Mouse (Mus musculus): Measurements from ENCODE around the gene Eif4g3.
A peak's percentile ranks its signal among the peaks of the same experiment; 100 is the strongest.
"Not testable (repeated sequence)": the region's sequence is repeated elsewhere in the genome, so short reads cannot be mapped to it uniquely, and the experiment has no call there.

The Eif4g3 gene

GRCm38 (mm10) chr4:137992890-137993289 is at the start of gene Eif4g3:
Gene Eif4g3, plus strand, starts transcription at chr4:137993022.
- DNase-seq = no peak

- no peak for DNase-seq
Observed at GRCm38 (mm10) chr4:137943540-137943939, 49.3 kb upstream of the Eif4g3 start.

DNA sequence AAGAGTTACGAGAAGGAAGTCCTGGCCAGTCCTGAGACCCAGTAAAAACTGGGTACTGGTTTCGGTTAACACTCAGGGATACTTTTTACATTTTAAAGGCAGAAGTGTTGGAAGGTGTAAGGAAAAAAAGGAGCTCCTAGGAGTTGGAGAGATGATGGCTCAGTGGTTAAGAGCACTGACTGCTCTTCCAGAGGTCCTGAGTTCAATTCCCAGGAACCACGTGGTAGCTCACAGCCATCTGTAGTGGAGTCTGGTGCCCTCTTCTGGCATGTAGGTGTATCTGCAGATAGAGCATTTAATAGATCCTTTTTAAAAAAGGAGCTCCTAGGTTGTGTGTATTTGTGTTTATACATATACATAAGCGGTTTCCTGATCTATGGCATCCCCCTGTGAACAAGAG is 47.4 kb upstream of the Eif4g3 start:
- no peak for DNase-seq

DNA sequence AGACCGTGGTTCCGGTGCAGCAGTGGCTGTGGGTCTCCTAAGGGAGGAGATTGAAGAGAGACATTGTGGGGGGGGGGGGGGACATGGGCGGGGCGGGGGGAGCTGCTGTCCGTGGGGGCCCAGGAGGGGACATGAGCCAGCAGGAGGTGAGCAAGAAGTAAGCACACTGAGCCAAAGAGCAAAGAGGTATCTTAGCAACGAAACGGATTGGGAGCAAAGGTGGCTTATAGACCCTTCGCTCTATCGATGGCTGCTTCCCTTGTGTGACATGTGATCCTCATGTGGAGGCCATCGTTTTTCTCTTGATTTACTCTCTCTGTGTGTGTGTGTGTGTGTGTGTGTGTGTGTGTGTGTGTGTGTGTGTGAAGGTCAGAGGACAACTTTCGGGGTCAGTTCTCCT is 46.4 kb upstream of the Eif4g3 start:
- no peak for DNase-seq

DNA sequence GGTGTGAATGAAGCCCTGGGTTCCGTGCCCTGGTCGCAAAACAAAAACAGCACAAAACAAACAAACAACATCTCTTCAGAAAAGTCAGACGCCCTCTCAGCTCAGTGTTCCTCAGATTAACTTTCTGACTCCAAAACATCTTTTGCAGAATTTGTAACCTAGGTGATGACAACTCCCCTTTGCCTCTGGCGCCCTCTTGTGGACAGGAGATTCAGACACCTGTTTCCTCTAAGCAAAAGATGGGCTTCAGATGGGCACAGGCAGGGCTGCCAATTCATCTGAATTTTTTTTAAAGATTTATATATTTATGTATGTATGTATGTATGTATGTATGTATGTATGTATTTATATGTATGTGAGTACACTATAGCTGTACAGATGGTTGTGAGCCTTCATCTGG is 40.0 kb upstream of the Eif4g3 start:
- DNase-seq = peak; percentile 35 to 79

DNA sequence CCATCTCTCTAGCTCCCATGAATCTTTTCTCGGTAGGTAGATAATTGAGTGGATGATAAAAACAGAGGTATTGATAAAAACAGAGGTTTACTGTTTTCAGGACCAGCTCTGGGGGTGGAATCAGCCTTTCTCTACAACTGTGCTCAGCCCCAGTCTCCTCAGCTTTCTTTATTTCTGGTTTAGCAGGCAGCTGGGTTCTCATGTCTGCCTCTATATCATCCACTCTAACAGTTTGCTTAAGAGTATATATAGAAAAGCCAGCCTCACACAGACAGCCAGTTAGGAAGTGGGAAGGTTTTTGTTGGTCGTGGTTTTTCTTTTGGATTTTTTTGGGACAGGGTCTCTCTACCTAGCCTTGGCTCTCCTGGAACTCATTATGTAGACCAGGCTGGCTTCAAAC is 38.6 kb upstream of the Eif4g3 start:
- no peak for DNase-seq

GRCm38 (mm10) chr4:137954926-137955396 is 37.9 kb upstream of the Eif4g3 start:
- no peak for DNase-seq

- no peak for DNase-seq
Observed at GRCm38 (mm10) chr4:137956260-137956659, 36.6 kb upstream of the Eif4g3 start.

DNA sequence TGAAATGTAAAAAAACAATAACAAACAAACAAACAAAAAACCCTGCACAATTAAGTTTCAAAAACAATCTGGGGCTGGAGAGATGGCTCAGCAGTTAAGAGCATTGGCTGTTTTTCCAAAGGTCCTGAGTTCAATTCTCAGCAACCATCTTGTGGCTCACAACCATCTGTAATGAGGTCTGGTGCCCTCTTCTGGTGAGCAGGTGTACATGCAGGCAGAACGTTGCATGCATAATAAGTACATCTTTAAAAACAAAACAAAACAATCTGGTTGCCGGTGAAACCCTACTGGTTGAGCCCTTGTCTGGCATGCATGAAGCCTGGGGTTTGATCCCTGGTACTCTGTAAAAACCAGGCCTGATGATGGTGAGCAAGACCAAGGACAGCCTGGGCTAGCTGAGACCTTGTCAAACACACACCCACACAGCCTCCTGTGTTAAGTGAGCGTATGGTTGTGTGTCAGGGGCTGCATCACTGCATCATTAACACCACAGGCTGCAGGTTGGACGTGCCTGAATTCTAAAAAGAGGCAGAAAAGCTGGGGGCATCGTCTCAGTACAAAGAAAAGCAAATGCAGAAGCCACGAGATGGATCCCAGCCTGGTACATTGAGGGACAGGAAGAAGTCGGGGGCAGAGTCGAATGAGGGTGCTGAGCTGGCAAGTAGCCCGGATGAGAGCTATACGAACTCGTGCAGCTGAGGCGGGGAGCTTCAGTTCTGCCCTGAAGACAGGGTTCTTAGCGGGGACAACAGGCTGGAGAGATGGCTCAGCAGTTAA is 32.7 kb upstream of the Eif4g3 start:
- no peak for DNase-seq

DNA sequence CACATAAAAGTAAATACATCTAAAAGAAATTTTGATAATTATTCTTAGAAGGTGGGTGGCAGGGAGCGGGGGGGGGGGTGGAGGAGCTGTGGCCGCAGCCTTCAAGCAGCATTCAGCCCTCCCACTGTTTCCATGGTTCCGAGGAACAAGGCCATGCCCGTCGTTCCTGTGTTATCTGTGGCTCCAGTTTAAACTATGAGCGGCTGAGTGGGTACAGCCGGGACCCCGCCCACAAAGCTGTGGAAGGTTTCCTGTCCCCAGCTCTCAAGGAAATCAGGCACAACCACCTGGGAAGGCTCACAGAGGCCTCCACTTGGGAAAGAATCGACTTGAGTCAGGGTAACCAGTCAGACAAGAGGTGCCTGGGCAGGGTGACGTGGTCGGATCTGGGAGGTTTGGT is 32.1 kb upstream of the Eif4g3 start:
- DNase-seq = no peak

DNA sequence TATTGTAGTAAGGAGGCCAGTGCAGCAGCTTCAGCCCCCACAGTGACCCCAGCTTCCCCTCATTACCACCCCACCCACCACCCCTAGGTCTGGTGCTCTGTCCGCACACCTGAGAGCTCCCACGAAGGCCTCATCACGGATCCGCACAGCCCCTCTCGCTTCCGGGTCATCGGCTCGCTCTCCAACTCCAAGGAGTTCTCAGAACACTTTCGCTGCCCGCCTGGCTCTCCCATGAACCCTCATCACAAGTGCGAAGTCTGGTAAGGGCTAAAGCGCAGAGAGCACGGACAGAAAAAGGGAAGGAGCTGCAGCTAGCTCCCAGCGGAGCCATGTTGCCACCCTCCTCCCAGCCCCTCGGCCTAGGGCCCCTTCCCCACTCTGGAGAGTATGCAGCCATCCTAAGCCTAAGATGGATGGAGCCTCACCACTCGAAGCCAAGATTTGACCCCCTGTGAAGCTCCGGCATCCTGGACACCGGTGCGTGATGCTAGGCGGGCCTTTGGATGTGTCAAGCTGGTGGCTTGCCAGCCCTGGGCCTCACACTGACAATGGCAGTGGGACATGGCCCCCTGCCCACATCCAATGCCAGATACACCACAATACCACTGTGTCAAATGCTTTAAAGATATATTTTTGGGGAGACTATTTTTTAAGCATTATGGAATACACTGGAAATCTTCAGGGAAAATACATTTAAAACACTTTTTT is 30.0 kb upstream of the Eif4g3 start:
- DNase-seq = no peak

DNA sequence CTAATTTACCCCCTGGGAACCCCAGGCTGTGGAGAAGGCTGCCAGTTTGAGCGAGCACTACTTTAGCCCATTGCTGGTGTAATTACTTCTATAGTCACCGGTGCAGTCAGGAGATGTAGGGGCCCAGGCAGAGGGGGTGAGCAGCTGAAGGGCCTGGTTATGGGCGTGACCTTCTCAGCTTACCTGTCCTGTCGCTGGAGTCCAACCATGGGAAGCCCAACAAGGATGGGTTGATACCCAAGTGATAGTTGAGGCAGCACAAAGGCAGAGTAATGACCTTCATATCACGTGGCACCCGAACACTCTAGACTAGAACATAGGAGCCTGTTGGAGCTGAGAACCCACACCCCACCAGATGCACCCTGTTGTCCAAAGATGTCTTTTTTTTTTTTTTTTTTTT is 29.4 kb upstream of the Eif4g3 start:
- DNase-seq = no peak

DNA sequence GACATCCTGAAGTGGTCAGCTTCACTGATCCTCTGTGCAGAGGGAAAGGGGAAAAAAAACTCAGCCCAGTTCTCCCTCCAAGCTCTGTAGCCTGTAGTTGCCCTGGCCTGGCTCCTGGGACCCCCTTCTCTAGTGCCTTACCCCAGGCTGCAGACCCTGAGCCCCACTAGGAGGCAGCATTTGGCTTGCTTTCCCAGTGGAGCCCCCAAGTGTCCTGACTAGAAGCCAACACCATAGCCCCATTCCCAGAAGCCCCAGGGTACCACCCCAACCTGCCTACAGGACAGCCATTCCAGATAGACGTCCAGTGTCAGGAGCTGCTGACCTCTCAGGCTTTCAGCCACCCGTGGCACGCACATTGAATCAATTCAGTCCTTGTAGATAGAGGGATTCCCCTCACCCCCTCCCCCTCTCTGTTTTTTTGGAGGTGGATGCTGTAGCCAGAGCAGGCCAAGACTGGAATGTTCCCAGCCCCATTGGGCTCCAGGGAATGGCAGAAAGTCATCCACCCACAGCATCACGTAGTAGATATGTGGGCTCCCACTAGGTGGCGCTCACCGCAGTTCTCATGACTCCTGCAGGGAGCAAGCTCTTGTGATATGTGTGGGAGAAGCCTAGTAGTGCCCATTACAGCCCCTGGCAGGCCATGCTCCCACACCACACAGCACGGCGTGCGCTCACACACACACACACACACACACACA is 28.8 kb upstream of the Eif4g3 start:
- peak; percentile 32 to 76 for DNase-seq

DNA sequence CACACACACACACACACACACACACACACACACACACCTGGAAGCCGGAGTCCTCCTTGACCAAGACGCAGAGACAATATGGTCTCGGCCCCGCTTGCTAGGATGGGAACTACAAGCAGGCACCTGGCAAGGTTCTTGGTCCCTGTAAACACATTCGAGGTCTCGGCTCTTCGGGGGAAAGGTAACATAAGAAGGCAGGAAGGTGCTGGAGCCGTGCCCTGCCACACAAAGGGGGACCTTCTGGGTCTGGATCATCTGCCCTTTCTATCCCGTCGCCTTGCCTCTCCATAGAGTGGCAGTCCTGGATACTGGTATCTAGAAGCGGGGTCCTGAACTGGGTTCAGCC is 28.3 kb upstream of the Eif4g3 start:
- DNase-seq = no peak

- DNase-seq = peak; percentile 40 to 58
Observed at GRCm38 (mm10) chr4:137968203-137968602, 24.6 kb upstream of the Eif4g3 start.

GRCm38 (mm10) chr4:137970623-137971199 is 22.1 kb upstream of the Eif4g3 start:
- DNase-seq = not testable (repeated sequence)

DNA sequence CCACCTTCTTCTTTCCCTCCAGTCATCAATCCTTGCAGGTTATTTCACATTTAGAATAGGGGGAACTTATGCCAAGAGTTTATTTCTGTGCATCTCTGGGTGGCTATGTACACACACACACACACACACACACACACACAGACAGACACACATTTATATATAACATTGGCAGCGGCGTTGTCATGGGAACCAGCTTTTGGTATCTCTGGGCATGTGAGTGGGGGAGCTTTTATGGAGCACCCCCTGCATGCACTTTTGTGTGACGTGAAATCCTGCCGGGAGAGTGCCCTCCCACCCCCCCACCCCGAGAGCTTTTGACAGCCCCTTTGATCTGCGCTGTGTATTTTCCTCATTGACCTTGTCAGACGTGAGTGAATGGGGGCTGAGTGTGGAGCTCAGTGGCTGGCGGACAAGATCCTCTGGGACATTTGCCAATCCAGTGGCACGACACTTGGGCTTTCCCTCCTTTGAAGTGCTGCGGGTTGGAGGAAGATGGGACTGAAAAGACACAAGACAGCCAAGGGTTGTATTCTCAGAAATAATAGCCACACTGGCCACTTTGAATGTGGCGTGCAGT is 17.9 kb upstream of the Eif4g3 start:
- not testable (repeated sequence) for DNase-seq

DNA sequence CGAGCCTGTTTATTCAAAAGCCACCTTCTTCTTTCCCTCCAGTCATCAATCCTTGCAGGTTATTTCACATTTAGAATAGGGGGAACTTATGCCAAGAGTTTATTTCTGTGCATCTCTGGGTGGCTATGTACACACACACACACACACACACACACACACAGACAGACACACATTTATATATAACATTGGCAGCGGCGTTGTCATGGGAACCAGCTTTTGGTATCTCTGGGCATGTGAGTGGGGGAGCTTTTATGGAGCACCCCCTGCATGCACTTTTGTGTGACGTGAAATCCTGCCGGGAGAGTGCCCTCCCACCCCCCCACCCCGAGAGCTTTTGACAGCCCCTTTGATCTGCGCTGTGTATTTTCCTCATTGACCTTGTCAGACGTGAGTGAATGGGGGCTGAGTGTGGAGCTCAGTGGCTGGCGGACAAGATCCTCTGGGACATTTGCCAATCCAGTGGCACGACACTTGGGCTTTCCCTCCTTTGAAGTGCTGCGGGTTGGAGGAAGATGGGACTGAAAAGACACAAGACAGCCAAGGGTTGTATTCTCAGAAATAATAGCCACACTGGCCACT is 13.7 kb upstream of the Eif4g3 start:
- DNase-seq = not testable (repeated sequence)

- DNase-seq = no peak
Observed at GRCm38 (mm10) chr4:137982869-137983268, 10.0 kb upstream of the Eif4g3 start.

DNA sequence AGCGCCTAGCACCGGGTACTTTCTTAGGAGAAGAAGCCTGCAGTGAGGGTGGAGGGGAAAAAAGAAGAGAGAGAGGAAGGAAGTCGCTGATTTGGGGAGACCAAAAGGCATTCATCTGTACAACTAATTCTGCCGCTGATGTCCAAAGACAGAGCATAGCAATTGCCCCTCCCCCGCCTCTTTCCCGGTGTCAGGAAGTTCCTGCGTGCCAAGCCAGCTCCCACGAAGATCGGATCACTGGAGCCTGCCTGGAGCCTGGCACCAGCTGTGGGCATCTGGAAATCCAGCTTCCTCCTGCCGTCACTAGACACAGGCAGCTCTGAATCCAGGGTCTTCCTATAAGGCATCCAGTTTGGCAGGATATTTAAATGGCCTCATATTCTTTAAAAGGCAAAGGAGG is 8.6 kb upstream of the Eif4g3 start:
- DNase-seq = no peak

GRCm38 (mm10) chr4:137984746-137985145 is 8.1 kb upstream of the Eif4g3 start:
- DNase-seq = no peak

DNA sequence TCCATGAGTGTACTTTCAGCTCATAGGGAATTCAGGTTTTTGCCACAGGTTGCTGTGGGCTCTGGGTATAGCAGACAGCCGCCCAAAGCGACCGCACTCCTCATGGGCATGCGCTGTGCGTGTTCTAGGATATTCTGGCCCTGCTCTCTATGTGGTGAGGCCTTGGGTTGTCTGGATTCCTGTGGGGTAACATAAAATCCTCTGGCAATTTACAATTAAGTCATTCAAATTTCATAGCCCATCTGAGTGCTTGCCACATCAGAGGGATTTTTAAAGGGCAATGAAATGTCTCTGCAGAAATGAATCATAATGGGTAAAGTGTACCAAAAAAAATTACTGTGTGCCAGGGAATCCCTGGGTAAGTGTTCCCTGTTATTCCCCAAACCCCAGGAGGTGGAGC is 3.4 kb upstream of the Eif4g3 start:
- no peak for DNase-seq

GRCm38 (mm10) chr4:137990433-137990832 is 2.4 kb upstream of the Eif4g3 start:
- DNase-seq = no peak
